9 mouse cellular contexts compared by ENCODE assay signal in genomic region chr10:122051831-122052230, GRCm38 (mm10). TPM values are rescaled to one million over a fixed set of nuclear protein-coding genes. Genes with fewer than 3 reads are reported as not detected.
DNase-seq lines count a peak whose midpoint lies in the region; ATAC-seq and TF ChIP-seq lines count a peak whose summit lies in the region.
"Had no signal": no experiment of that assay in that cellular context is flagged by ENCODE, and none has a peak within 500 bp of the region (broad histone marks: within the 10 kb centered on the region; RNA-seq: fewer than 3 reads in every experiment).

No protein-coding gene starts in this region.

- peak; percentile 91 for DNase-seq in forebrain, postnatal 0 days
- peak; percentile 84 for DNase-seq in adipocyte (ENCODE audit: low spot score)
- peak; percentile 84 for DNase-seq in embryo, embryonic 10 days (ENCODE audit: low spot score)
- peak; percentile 84 for DNase-seq in heart, embryonic 10.5 days (ENCODE audit: low spot score)
- peak; percentile 85 to 92 for DNase-seq in left cerebral cortex, adult 18-20 months (ENCODE audit: low spot score in 2 of 2)
- DNase-seq in monocyte, adult 2 months (ENCODE audit: low read depth in 1 of 2, low spot score in 2 of 2): peak; percentile 58 to 69
- DNase-seq in splenic B cell, adult 2 months (ENCODE audit: low read depth, low spot score): peak; percentile 91

- H3K9me3 ChIP-seq in forebrain, postnatal 0 days (ENCODE audit: low read length): no peaks in the 10 kb centered on the region
- H3K9me3 ChIP-seq in forebrain, embryonic 15.5 days: no peaks in the 10 kb centered on the region
- no peaks in the 10 kb centered on the region for H3K9me3 ChIP-seq in heart, embryonic 10.5 days
- H3K9me3 ChIP-seq: neural tube, embryonic 12.5 days had no signal

- peak; percentile 100 for TF ChIP-seq CTCF in forebrain, postnatal 0 days (IDR thresholded peaks at IDR 0.05; ENCODE audit: low read depth)

- H3K9ac ChIP-seq in forebrain, postnatal 0 days: no peak overlapping the region
- H3K9ac ChIP-seq in forebrain, embryonic 15.5 days (replicated peaks): no peak overlapping the region
- H3K9ac ChIP-seq: neural tube, embryonic 12.5 days had no signal

- no peak overlapping the region for H3K4me3 ChIP-seq in forebrain, postnatal 0 days (ENCODE audit: low read depth, low read length)
- H3K4me3 ChIP-seq in forebrain, embryonic 15.5 days: no peak overlapping the region
- H3K4me3 ChIP-seq in heart, embryonic 10.5 days: no peak overlapping the region
- H3K4me3 ChIP-seq: neural tube, embryonic 12.5 days had no signal

- peak; percentile 27; the same call in 1 of the 2 replicates for ATAC-seq in forebrain, postnatal 0 days
- no peak for ATAC-seq in forebrain, embryonic 15.5 days (replicated peaks)

- H3K4me1 ChIP-seq in forebrain, postnatal 0 days (ENCODE audit: insufficient read depth): no peaks in the 10 kb centered on the region
- H3K4me1 ChIP-seq in forebrain, embryonic 15.5 days: no peaks in the 10 kb centered on the region
- H3K4me1 ChIP-seq in heart, embryonic 10.5 days: peaks cover 5% of the 10 kb centered on the region; the same call in 1 of the 2 replicates
- H3K4me1 ChIP-seq: neural tube, embryonic 12.5 days had no signal

- H3K27ac ChIP-seq in forebrain, postnatal 0 days (ENCODE audit: low read depth, low read length): no peak overlapping the region
- no peak overlapping the region for H3K27ac ChIP-seq in forebrain, embryonic 15.5 days (replicated peaks)
- H3K27ac ChIP-seq in heart, embryonic 10.5 days: no peak overlapping the region
- H3K27ac ChIP-seq: neural tube, embryonic 12.5 days had no signal

- no peaks in the 10 kb centered on the region for H3K27me3 ChIP-seq in forebrain, postnatal 0 days (ENCODE audit: insufficient read depth, low read length)
- no peaks in the 10 kb centered on the region for H3K27me3 ChIP-seq in forebrain, embryonic 15.5 days
- H3K27me3 ChIP-seq in heart, embryonic 10.5 days (ENCODE audit: insufficient read depth, poor library complexity, severe bottlenecking): peaks cover 18% of the 10 kb centered on the region; the same call in 1 of the 2 replicates
- H3K27me3 ChIP-seq in splenic B cell, adult 2 months (ENCODE audit: control insufficient read depth, insufficient read depth, low read length, poor library complexity, severe bottlenecking): peaks cover 6% of the 10 kb centered on the region
- H3K27me3 ChIP-seq: neural tube, embryonic 12.5 days had no signal

- H3K4me2 ChIP-seq in forebrain, postnatal 0 days (ENCODE audit: low read depth): no peak overlapping the region
- H3K4me2 ChIP-seq in forebrain, embryonic 15.5 days (replicated peaks): no peak overlapping the region
- H3K4me2 ChIP-seq: neural tube, embryonic 12.5 days had no signal

- 33% methylated on average over 6 of the region's 6 CpGs for WGBS in forebrain, postnatal 0 days
- WGBS in forebrain, embryonic 15.5 days: 34% methylated on average over 6 of the region's 6 CpGs
- 33% methylated on average over 6 of the region's 6 CpGs for WGBS in heart, embryonic 10.5 days

- H3K36me3 ChIP-seq in forebrain, postnatal 0 days (ENCODE audit: insufficient read depth): no peaks in the 10 kb centered on the region
- no peaks in the 10 kb centered on the region for H3K36me3 ChIP-seq in forebrain, embryonic 15.5 days
- H3K36me3 ChIP-seq in heart, embryonic 10.5 days: no peaks in the 10 kb centered on the region
- no peaks in the 10 kb centered on the region for H3K36me3 ChIP-seq in splenic B cell, adult 2 months (ENCODE audit: control insufficient read depth, insufficient read depth, low read length, poor library complexity, severe bottlenecking)
- H3K36me3 ChIP-seq: neural tube, embryonic 12.5 days had no signal

RNA-seq across cellular contexts. Expression of gene Srgap1, which starts 4.7 kb away (rescaled TPM):
- total RNA-seq in forebrain, postnatal 0 days (2014; rRNA removed): 19.4 and 20.2 TPM in 2 replicates
- 13.5 and 27.8 TPM in 2 replicates for polyA plus RNA-seq in forebrain, postnatal 0 days (2015; fragmentation: Nextera tagmentation; extraction: Ambion mirVana)
- polyA plus RNA-seq in forebrain, embryonic 15.5 days (2015; fragmentation: Nextera tagmentation; extraction: Ambion mirVana): 31.9 and 34.7 TPM in 2 replicates
- 5.5 and 6.8 TPM in 2 replicates for polyA plus RNA-seq in heart, embryonic 10.5 days (2016; fragmentation: Nextera tagmentation; extraction: Ambion mirVana)
- 1 to 10 TPM; 6.9 to 8.7 TPM for total RNA-seq in left cerebral cortex, adult 18-20 months (2021)

RNA-seq across cellular contexts. Expression of gene Rxylt1, which starts 45.3 kb away (rescaled TPM):
- total RNA-seq in forebrain, postnatal 0 days (2014; rRNA removed): 40.5 and 44.0 TPM in 2 replicates
- 48.4 and 49.3 TPM in 2 replicates for polyA plus RNA-seq in forebrain, postnatal 0 days (2015; fragmentation: Nextera tagmentation; extraction: Ambion mirVana)
- polyA plus RNA-seq in forebrain, embryonic 15.5 days (2015; fragmentation: Nextera tagmentation; extraction: Ambion mirVana): 32.7 and 33.1 TPM in 2 replicates
- 37.7 and 40.0 TPM in 2 replicates for polyA plus RNA-seq in heart, embryonic 10.5 days (2016; fragmentation: Nextera tagmentation; extraction: Ambion mirVana)
- 10 to 100 TPM; 33.5 to 40.2 TPM for total RNA-seq in left cerebral cortex, adult 18-20 months (2021)
